Mouse (Mus musculus) lung, embryonic 15.5 days (tissue): ENCODE results near the gene Nox4. TPM values are rescaled to one million over a fixed set of nuclear protein-coding genes. Genes with fewer than 3 reads are reported as not detected.

Source experiments
- ATAC-seq: fragments of 200-750 bp; cut with Nextera tagmentation; 2 replicates; pipeline ENCODE4 v1.8.0; 2017; ENCODE audit warnings: moderate number of reproducible peaks, borderline replicate concordance; ENCODE audit not compliant: low FRiP score, low TSS enrichment; ENCODE audit errors: extremely low read depth
- H3K27ac ChIP-seq: fragments of 300-500 bp; sonication (generic); 2 replicates; pipeline ENCODE4 v1.5.1; 2015; ENCODE audit warnings: moderate library complexity, mild to moderate bottlenecking, inconsistent platforms
- H3K27me3 ChIP-seq: fragments of 300-500 bp; sonication (generic); 2 replicates; pipeline ENCODE4 v1.6.1; 2015; ENCODE audit warnings: inconsistent platforms
- H3K36me3 ChIP-seq: fragments of 300-500 bp; sonication (generic); 2 replicates; pipeline ENCODE4 v1.6.1; 2015; ENCODE audit warnings: inconsistent platforms
- H3K4me1 ChIP-seq: fragments of 300-500 bp; sonication (generic); 2 replicates; pipeline ENCODE4 v1.6.1; 2015; ENCODE audit warnings: inconsistent platforms
- H3K4me2 ChIP-seq: fragments of 300-500 bp; sonication (generic); 2 replicates; pipeline ENCODE4 v1.6.1; 2015; ENCODE audit warnings: inconsistent platforms, mild to moderate bottlenecking, moderate library complexity
- H3K4me3 ChIP-seq: fragments of 300-500 bp; sonication (generic); 2 replicates; pipeline ENCODE4 v1.5.1; 2015; ENCODE audit warnings: mild to moderate bottlenecking, inconsistent platforms
- H3K9ac ChIP-seq: fragments of 300-500 bp; sonication (generic); 2 replicates; pipeline ENCODE4 v1.6.1; 2015; ENCODE audit warnings: inconsistent platforms
- H3K9me3 ChIP-seq: fragments of 300-500 bp; sonication (generic); 2 replicates; pipeline ENCODE4 v1.6.1; 2016; ENCODE audit warnings: inconsistent platforms
- whole genome bisulfite sequencing: fragments of 180-500 bp; shearing (Covaris S2); methylation state at CpG from one replicate; pipeline ENCODE4 v1.1.7; 2015; 5-methylcytosine and 5-hydroxymethylcytosine counted together
- polyA plus RNA-seq: library from polyadenylated mRNA; unstranded; fragments of >200 nt; fragmentation: Nextera tagmentation; extraction: Ambion mirVana; gene quantifications from 2 replicates; pipeline ENCODE4 v1.2.1, GENCODE M21; 2015

Gene Nox4
- polyA plus RNA-seq: 8.7 and 9.5 TPM in 2 replicates

DNA sequence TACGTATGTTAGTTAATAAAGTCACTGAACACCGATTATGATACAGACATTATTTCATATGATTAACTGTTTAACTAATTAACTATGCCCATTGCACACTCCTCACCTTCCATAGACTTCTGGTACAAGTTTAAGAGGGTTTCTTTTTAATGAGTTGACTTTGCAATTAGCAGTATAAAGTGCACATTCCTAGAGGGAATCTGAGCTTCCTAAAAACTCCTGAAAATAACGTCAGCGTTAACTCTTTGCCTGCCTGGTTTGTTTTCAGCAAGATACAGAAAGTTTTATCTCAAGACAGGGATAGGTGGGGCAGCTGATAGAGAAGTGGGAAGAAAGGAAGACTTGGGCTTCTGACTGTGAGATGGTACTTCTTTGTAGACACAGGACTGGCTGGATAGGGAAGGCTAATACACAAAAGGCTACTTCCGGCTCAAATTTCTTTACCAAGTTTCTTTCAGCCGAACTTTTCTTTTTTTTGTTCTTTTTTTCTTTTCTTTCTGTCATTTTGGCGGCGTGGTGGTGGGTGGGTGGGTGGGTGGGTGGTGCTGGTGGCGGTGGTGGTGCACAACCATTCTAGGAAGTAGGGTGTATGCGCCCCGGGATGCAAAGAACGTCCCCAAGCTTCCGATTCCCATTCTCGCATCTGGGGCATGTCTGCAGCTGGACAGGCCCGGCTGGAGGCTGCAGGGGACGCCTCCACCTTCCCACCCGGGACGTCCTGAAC lies at the start of gene Nox4:
Gene Nox4, plus strand, starts transcription at position 241 of the 724 bp plus-strand sequence.
- Histone ChIP-seq H3K9ac (peak within 1 kb of the TSS; percentile 77), H3K4me1 (peaks cover 8% of the 10 kb centered on the region; the same call in 1 of the 2 replicates), H3K4me2 (peak within 1 kb of the TSS; percentile 72), H3K4me3 (peak within 1 kb of the TSS; percentile 74), H3K9me3 (no peaks in the 10 kb centered on the region), H3K36me3 (no peaks in the 10 kb centered on the region), H3K27ac (peak within 1 kb of the TSS; percentile 89), H3K27me3 (no peaks in the 10 kb centered on the region)
- ATAC-seq: peak; percentile 33; the same call in 1 of the 2 replicates
- WGBS: 6% methylated on average over 18 of the region's 18 CpGs

DNA sequence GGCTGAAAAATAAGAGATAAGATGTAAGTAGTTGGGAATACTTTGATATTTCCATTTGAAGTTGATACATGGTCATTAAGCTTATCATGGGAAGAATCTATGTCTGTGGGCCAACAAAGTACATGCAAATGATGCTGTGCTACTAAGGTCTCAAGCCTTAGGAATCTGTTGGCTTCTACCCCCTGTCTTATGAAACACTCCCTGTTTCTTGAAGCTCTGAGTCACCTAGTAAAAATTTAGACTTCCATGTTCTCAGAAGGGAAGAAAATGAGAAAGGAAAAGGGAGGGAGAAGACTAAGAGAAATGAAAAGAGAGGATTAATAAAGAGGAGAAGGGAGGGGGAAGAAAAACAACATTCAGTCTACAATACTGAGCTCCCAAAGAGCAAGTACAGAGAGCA lies 41.1 kb upstream of the Nox4 start:
- Histone ChIP-seq H3K4me2 (no peak overlapping the region), H3K4me3 (no peak overlapping the region), H3K9me3 (no peaks in the 10 kb centered on the region), H3K36me3 (no peaks in the 10 kb centered on the region), H3K4me1 (no peaks in the 10 kb centered on the region), H3K9ac (no peak overlapping the region), H3K27me3 (no peaks in the 10 kb centered on the region), H3K27ac (no peak overlapping the region)
- no peak for ATAC-seq

DNA sequence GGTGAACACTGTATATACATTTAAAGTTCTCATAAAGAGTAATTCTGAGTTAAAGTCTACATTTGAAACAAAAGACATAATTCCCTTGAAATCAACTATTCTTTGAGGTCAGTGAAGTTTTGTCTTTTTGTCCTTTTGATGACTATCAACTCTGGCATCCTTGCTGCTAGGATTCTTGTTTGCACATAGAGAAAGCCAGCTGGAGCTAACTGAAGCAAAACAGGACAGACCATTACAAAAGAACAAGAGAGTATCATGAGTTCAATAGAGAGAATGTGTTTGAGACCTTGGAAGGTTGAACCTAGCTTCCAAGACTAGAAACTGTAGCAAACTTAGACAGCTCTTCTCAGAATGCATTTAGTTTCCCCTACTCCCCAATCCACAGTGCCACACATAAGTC lies 24.2 kb upstream of the Nox4 start:
- no peak overlapping the region for H3K4me2 ChIP-seq
- no peaks in the 10 kb centered on the region for H3K36me3 ChIP-seq
- ATAC-seq: no peak
- no peaks in the 10 kb centered on the region for H3K4me1 ChIP-seq
- no peak overlapping the region for H3K9ac ChIP-seq
- H3K9me3 ChIP-seq: no peaks in the 10 kb centered on the region
- H3K4me3 ChIP-seq: no peak overlapping the region
- H3K27me3 ChIP-seq: no peaks in the 10 kb centered on the region
- H3K27ac ChIP-seq: no peak overlapping the region

DNA sequence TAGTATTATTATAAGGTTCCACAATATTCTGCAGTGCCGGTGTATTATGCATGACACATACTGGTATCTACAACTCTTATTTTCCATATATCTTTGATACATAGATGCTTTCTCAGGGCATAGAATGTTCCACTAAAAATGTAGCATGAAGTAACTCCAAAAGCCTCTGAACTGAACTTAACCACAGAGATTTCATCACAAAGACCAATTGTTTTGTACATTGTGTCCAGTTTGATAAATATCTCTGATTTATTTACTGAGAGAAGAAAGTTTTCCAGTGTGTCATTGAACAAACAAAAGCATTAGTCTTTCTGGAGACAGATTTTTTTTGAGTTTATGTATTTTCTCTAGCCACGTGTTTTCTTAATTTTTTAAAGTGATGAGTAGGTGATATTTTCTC lies 23.1 kb upstream of the Nox4 start:
- Histone ChIP-seq H3K27me3 (no peaks in the 10 kb centered on the region), H3K4me1 (no peaks in the 10 kb centered on the region), H3K4me2 (no peak overlapping the region), H3K4me3 (no peak overlapping the region), H3K27ac (no peak overlapping the region), H3K36me3 (no peaks in the 10 kb centered on the region), H3K9me3 (no peaks in the 10 kb centered on the region), H3K9ac (no peak overlapping the region)
- WGBS: 67% methylated on average over 2 of the region's 2 CpGs
- ATAC-seq: no peak

DNA sequence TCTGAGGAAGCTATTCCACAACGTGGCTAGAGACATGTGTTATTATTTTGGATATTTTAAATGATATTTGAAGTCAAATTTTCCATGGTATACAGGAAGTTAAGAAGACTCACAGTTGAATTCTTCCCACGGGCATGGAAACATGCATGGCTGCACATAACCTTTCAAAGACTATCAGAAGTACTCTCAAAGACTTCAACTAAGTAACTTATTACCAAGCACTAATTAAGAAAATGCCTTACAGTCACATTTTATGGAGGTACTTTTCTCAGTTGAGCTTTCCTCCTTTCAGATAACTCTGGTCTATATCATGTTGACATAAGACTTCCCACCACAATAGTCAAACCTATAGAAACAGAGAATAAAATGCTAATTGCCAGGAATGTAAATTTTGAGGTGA lies 20.3 kb upstream of the Nox4 start:
- H3K27me3 ChIP-seq: no peaks in the 10 kb centered on the region
- H3K4me2 ChIP-seq: no peak overlapping the region
- no peak overlapping the region for H3K9ac ChIP-seq
- H3K4me1 ChIP-seq: no peaks in the 10 kb centered on the region
- no peaks in the 10 kb centered on the region for H3K36me3 ChIP-seq
- 30% methylated on average over 2 of the region's 2 CpGs for WGBS
- H3K9me3 ChIP-seq: no peaks in the 10 kb centered on the region
- ATAC-seq: no peak
- no peak overlapping the region for H3K27ac ChIP-seq
- H3K4me3 ChIP-seq: no peak overlapping the region

DNA sequence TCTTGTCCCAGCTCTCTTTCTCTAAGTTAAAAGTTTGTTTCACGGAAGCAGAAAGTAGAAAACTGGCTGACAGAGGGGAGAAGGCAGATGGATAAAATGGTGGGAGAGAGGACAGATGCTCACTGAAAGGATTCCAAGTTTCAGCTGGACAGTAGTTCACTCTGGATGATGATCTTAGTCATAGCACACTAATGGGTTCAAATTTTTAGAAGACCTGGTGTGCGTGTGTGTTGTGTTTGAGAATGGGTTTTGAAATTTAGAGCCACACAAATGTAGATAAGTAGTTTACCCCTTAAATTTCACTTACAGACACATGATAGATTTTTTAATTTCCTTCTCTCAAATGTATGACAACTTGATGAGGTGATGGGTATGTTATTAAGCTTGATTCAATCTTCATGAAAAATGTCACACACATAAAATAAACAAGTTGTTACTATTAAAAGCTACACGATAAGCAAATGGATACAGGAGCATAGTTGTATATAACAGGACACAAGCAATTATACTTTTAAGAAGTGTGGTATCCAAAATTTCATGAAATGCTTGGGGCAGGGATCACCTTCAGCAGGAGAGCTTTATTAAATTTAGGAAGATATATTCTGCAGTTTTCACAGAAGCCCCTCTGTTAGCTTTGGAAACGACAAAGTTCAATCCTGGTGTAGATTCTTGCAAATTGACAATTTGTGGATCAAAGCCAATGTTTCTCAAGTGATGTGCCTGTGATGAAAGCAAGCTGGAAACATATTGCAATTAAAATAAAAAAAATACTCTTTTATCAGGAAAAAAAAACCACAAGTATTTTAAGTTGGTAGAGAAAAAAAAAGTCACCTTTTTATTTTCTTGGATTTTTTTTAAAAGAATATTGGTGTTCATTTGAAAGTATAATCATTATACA lies 18.6 kb upstream of the Nox4 start:
- WGBS: 49% methylated on average over 4 of the region's 4 CpGs
- Histone ChIP-seq H3K36me3 (no peaks in the 10 kb centered on the region), H3K4me3 (no peak overlapping the region), H3K4me1 (no peaks in the 10 kb centered on the region), H3K4me2 (no peak overlapping the region), H3K9me3 (no peaks in the 10 kb centered on the region), H3K9ac (no peak overlapping the region), H3K27me3 (no peaks in the 10 kb centered on the region), H3K27ac (peak overlapping the region; percentile 72)
- peak; percentile 86; the same call in 1 of the 2 replicates for ATAC-seq

DNA sequence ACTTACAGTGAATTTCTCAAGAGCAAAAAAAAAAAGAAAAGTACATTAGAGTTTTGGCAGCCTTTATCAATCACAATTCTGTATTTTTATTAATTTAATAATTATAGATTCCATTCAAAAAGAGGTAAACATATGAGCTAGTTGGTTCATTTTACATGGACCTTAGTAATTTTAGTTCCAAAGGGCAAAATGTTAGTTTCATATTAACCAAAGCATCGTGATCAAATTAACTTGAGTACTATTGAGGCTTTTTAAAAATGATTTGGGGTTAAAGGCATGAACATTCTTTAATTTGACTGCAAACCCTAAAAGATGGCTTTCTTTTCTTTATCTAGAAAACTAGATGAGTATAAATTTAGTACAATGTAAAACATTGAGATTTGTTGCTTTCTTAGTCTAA lies 16.4 kb upstream of the Nox4 start:
- Histone ChIP-seq H3K27me3 (no peaks in the 10 kb centered on the region), H3K4me1 (no peaks in the 10 kb centered on the region), H3K36me3 (no peaks in the 10 kb centered on the region), H3K27ac (no peak overlapping the region), H3K4me3 (no peak overlapping the region), H3K9ac (no peak overlapping the region), H3K9me3 (no peaks in the 10 kb centered on the region), H3K4me2 (no peak overlapping the region)
- ATAC-seq: no peak
- 74% methylated on average over 1 of the region's 1 CpGs for WGBS

DNA sequence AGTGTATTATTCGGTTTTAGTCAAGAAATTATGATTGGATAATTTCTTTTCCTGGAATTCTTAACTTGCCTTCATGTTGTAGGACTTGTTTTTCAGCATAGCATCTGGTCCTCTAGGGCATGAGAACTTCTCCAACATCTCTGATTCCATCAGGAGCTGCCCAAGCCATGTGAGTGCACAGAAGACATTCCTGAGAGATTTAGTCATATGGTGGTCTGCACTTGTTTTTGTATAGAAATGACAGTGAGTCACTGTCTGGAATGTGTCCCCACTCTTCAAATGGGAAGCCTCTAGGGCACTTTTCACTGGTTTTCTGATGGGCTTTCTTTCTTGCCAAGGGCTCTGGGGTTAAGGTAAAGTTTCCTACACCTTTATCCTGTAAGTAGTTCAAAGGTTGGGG lies 4.8 kb upstream of the Nox4 start:
- Histone ChIP-seq H3K27me3 (no peaks in the 10 kb centered on the region), H3K9ac (no peak overlapping the region), H3K36me3 (no peaks in the 10 kb centered on the region), H3K4me1 (no peaks in the 10 kb centered on the region), H3K27ac (no peak overlapping the region), H3K4me3 (no peak overlapping the region), H3K4me2 (no peak overlapping the region), H3K9me3 (no peaks in the 10 kb centered on the region)
- WGBS: 73% methylated on average over 1 of the region's 1 CpGs
- ATAC-seq: no peak

DNA sequence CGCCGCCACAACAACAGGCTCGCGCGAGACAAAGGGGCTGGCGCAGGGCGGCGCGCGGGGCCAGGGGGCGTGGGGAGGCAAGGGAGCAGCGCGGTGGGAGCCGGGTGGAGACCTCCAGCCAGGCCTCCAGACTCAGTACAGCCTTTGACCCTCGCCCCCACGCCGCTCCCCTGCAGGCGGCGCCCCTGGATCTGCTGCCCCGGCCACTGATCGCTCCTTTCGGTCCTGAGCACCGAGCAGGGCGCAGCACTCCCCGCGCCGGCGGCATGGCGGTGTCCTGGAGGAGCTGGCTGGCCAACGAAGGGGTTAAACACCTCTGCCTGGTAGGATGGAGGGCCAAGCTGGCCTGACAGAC lies 661 bp downstream of the Nox4 start:
- no peaks in the 10 kb centered on the region for H3K9me3 ChIP-seq
- WGBS: 0% methylated on average over 25 of the region's 30 CpGs
- ATAC-seq: peak; percentile 97
- H3K4me1 ChIP-seq: peaks cover 8% of the 10 kb centered on the region; the same call in 1 of the 2 replicates
- no peaks in the 10 kb centered on the region for H3K36me3 ChIP-seq
- peak overlapping the region; percentile 77 for H3K9ac ChIP-seq
- peak overlapping the region; percentile 74 for H3K4me3 ChIP-seq
- peak overlapping the region; percentile 89 for H3K27ac ChIP-seq
- peak overlapping the region; percentile 72 for H3K4me2 ChIP-seq
- no peaks in the 10 kb centered on the region for H3K27me3 ChIP-seq

DNA sequence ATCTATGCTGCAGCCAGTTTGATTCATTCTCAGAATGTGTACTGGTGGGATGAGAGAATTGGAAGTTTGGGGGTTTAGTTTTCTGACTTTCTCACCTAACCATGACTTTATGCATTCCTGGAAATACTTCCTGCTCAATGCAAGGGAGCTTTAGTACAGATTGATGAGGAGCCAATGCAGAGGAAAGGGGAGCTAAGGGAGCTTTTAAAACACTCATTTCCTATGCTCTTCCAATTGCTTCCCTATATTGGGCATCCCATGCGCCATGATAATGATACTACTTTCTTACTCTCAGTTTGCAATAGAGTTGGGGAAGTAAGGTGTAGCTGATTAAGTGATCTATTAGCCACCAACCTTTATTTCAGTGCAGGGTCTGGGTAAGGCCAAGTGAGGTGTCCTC lies 1.0 kb downstream of the Nox4 start:
- H3K9me3 ChIP-seq: no peaks in the 10 kb centered on the region
- peak; percentile 17; the same call in 1 of the 2 replicates for ATAC-seq
- H3K4me2 ChIP-seq: peak overlapping the region; percentile 72
- H3K27me3 ChIP-seq: no peaks in the 10 kb centered on the region
- WGBS: 38% methylated on average over 1 of the region's 1 CpGs
- peak overlapping the region; percentile 77 for H3K9ac ChIP-seq
- peak overlapping the region; percentile 89 for H3K27ac ChIP-seq
- peak overlapping the region; percentile 74 for H3K4me3 ChIP-seq
- H3K36me3 ChIP-seq: no peaks in the 10 kb centered on the region
- peaks cover 8% of the 10 kb centered on the region; the same call in 1 of the 2 replicates for H3K4me1 ChIP-seq

DNA sequence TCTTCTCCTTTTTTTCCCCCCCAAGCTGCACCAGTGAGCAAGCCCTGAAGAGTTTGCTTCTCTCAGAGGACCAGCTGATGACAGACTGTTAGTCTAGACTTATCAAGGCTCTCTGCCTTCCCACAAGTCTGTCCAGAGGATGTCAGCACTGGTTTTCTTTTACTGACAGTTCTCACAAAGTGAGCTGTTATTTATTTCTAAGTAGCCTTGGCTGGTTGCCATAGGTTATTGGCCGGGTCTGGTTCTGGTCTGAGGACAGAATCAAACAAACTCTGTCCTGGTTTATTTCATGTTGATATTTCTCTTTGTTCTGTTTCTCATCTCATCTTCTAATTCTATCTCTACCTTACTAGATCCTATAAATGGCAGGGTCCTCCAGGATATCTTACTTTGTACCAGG lies 2.0 kb downstream of the Nox4 start:
- H3K36me3 ChIP-seq: no peaks in the 10 kb centered on the region
- peaks cover 8% of the 10 kb centered on the region; the same call in 1 of the 2 replicates for H3K4me1 ChIP-seq
- no peak overlapping the region for H3K27ac ChIP-seq
- H3K27me3 ChIP-seq: no peaks in the 10 kb centered on the region
- no peak overlapping the region for H3K4me3 ChIP-seq
- 23% methylated on average over 1 of the region's 1 CpGs for WGBS
- H3K4me2 ChIP-seq: peak overlapping the region; percentile 72
- peak; percentile 28; the same call in 1 of the 2 replicates for ATAC-seq
- no peaks in the 10 kb centered on the region for H3K9me3 ChIP-seq
- no peak overlapping the region for H3K9ac ChIP-seq

DNA sequence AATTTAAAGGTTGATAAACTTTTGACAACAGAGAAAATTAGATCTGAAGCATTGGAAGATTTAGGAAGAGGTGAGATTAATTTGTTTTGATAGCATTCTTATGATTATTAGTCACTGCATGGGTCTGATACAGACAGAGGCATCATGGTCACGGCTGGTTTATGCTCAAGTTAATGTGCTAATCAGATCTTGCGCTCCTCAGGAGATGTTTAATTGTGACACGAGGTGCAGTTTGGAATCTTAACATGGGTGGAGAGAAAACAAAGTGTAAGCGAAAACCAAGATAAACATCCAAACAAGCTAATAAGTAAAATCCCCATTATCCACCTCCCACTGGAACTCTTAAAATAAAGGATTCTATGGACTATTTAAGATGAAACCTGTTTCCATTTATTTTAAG lies 6.2 kb downstream of the Nox4 start:
- Histone ChIP-seq H3K27ac (no peak overlapping the region), H3K9me3 (no peaks in the 10 kb centered on the region), H3K36me3 (no peaks in the 10 kb centered on the region), H3K27me3 (no peaks in the 10 kb centered on the region), H3K4me2 (no peak overlapping the region), H3K9ac (no peak overlapping the region), H3K4me3 (no peak overlapping the region), H3K4me1 (peaks cover 5% of the 10 kb centered on the region; the same call in 1 of the 2 replicates)
- no peak for ATAC-seq
- WGBS: 72% methylated on average over 4 of the region's 4 CpGs
